Mouse (Mus musculus): ENCODE results near the gene Ranbp3l. TPM values are rescaled to one million over a fixed set of nuclear protein-coding genes. Genes with fewer than 3 reads are reported as not detected.
A peak's percentile ranks its signal among the peaks of the same experiment; 100 is the strongest.

The Ranbp3l gene
- polyA plus RNA-seq, 1 experiment from 2014 or later = 0.41 TPM

DNA sequence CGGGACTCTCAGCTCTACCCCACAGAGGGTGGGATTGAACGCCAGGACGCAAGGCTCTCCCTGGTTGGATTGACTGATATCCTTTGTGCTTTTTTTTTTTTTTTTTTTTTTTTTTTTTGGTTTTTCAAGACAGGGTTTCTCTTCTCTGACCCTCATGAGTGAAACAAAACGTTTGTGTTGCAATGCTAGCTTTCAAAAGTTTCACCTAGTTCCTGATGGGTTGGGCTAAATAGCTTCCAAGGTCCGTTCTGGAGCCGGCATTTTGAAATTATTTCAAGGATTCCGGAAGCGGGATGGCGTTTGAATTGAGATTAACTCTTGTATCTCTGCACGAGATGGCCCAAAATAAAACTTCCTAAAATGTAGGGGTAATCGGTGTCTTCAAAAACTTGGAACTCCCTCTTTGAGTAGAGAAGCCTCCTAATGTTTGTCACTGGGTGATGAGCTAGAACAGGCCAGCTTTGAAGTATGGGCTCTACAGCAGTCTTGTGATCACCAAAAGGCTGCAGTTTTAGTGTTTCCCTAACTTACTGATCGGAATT, 105.4 kb downstream of the Ranbp3l start:
- Histone ChIP-seq H3K9me3 (no peaks in the 10 kb centered on the region), H3K27me3 (replicated peaks) (no peaks in the 10 kb centered on the region), H3K4me2 (replicated peaks) (peak overlapping the region; percentile 70), H3K9ac (0 out of 2 replicates have a peak overlapping the region, but pooled peaks have one; percentile 21), H3K27ac (0 out of 2 replicates have a peak overlapping the region, but pooled peaks have one; percentile 97), H3K4me1 (replicated peaks) (peaks cover 15% of the 10 kb centered on the region), H3K36me3 (no peaks in the 10 kb centered on the region), H3K4me3 (replicated peaks) (peak overlapping the region; percentile 81)
- ATAC-seq = no peak
- WGBS = 15% methylated on average over 12 of the region's 12 CpGs

DNA sequence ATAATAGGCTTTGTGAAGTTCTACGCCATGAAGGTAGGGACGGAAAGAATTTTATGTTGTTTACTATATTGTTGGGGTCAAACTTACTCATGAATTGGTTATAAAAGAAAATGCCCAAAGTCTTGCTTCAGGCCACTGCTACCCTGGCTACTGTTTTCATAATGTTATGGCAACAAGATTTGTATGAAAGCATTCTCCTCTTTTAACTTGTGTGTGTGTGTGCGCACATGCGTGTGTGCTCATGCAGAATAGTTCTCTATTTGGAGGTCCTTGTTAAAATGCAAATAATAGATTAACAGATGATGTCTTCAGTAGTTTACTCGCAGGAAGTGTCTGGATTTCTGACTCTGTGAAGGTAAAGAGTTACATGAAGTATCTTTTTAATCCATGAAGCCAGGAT, 105.9 kb downstream of the Ranbp3l start:
- Histone ChIP-seq H3K4me1 (replicated peaks) (peaks cover 15% of the 10 kb centered on the region), H3K4me2 (replicated peaks) (peak overlapping the region; percentile 70), H3K9ac (0 out of 2 replicates have a peak overlapping the region, but pooled peaks have one; percentile 21), H3K9me3 (no peaks in the 10 kb centered on the region), H3K4me3 (replicated peaks) (peak overlapping the region; percentile 81), H3K36me3 (no peaks in the 10 kb centered on the region), H3K27me3 (replicated peaks) (no peaks in the 10 kb centered on the region), H3K27ac (no peak overlapping the region)
- no peak for ATAC-seq
- WGBS = 68% methylated on average over 5 of the region's 5 CpGs

GRCm38 (mm10) chr15:9074139-9074538, 106.4 kb downstream of the Ranbp3l start:
- no peaks in the 10 kb centered on the region for H3K9me3 ChIP-seq
- no peaks in the 10 kb centered on the region for H3K27me3 ChIP-seq (replicated peaks)
- peaks cover 19% of the 10 kb centered on the region for H3K4me1 ChIP-seq (replicated peaks)
- 0 out of 2 replicates have a peak overlapping the region, but pooled peaks have one; percentile 81 for H3K4me3 ChIP-seq (replicated peaks)
- H3K36me3 ChIP-seq = no peaks in the 10 kb centered on the region
- no peak for ATAC-seq
- no peak overlapping the region for H3K9ac ChIP-seq
- WGBS = 14% methylated on average over 2 of the region's 2 CpGs
- H3K4me2 ChIP-seq (replicated peaks) = peak overlapping the region; percentile 70; the same call in 1 of the 2 replicates
- no peak overlapping the region for H3K27ac ChIP-seq

DNA sequence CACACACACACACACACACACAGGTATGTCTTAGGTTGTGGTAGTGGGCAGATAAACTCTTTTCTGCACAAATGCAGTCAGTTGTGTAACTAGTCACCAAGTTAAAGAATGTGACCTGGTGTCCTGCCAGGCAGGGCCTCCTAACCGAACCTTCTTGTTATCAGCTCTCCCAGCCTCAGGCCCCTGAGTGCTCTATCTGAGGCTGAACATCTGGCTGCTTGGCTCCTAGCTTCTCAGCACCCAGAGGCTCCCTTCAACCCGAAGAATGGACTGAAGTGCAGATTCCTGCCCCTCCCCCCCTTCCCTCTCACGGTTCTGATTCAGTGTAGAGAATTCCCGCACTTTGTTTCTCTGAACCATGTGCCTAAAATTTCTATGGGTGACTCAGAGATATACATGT, 106.9 kb downstream of the Ranbp3l start:
- Histone ChIP-seq H3K9me3 (no peaks in the 10 kb centered on the region), H3K4me1 (replicated peaks) (peaks cover 21% of the 10 kb centered on the region), H3K27ac (peak overlapping the region; percentile 33; the same call in 1 of the 2 replicates), H3K4me3 (replicated peaks) (0 out of 2 replicates have a peak overlapping the region, but pooled peaks have one; percentile 0), H3K27me3 (replicated peaks) (no peaks in the 10 kb centered on the region), H3K36me3 (no peaks in the 10 kb centered on the region), H3K9ac (no peak overlapping the region), H3K4me2 (replicated peaks) (peak overlapping the region; percentile 33)
- WGBS = 11% methylated on average over 4 of the region's 4 CpGs
- peak; percentile 39 for ATAC-seq

GRCm38 (mm10) chr15:9075608-9076200, 108.0 kb downstream of the Ranbp3l start:
- Histone ChIP-seq H3K4me1 (replicated peaks) (peaks cover 16% of the 10 kb centered on the region), H3K4me2 (replicated peaks) (peak overlapping the region; percentile 33; the same call in 1 of the 2 replicates), H3K9ac (no peak overlapping the region), H3K9me3 (no peaks in the 10 kb centered on the region), H3K27me3 (replicated peaks) (no peaks in the 10 kb centered on the region), H3K27ac (0 out of 2 replicates have a peak overlapping the region, but pooled peaks have one; percentile 28), H3K4me3 (replicated peaks) (no peak overlapping the region), H3K36me3 (no peaks in the 10 kb centered on the region)
- ATAC-seq = no peak
- 42% methylated on average over 14 of the region's 14 CpGs for WGBS

DNA sequence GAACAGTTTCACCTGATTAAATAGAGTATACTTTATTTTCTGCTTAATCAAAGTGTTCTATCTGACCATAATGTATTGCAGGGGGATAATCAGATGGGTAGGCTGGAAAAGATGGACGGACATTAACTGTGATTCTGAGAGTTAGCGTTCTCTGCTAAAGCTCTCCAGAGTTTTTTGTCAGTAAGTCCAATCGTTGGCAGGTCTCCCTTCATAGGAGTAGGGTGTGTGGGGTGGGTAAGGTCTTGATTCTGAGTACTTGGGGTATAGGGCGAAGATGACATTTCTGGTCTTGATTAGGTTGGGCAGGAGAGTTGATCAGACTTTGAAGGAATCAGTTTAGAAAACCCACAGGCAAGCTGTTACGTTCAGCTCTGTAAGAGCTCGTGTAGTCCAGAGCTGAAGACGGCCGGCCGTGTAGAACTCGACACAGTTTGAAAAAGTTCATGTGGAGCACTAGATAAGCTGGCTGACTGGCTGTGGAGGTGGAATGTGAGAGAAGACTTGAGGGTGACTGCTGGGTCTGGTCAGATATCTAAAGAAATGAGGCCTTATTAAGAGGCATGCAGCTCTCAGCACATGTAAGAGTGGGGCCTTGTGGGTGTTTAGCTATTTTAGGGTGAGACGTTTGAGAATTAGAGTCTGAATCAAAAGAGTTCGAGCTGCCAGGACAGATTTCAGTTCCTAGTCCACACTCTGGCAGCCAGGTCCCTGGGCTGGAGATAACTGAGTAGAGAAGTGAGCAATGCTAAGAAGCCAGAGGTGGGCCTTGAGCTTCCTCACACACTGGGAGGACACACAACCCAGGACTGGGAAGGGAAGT, 110.9 kb downstream of the Ranbp3l start:
- H3K9ac ChIP-seq = no peak overlapping the region
- no peaks in the 10 kb centered on the region for H3K36me3 ChIP-seq
- peak overlapping the region; percentile 18; the same call in 1 of the 2 replicates for H3K27ac ChIP-seq
- H3K4me3 ChIP-seq (replicated peaks) = no peak overlapping the region
- no peaks in the 10 kb centered on the region for H3K9me3 ChIP-seq
- peaks cover 21% of the 10 kb centered on the region for H3K4me1 ChIP-seq (replicated peaks)
- ATAC-seq = peak; percentile 23
- H3K27me3 ChIP-seq (replicated peaks) = no peaks in the 10 kb centered on the region
- 57% methylated on average over 12 of the region's 12 CpGs for WGBS
- H3K4me2 ChIP-seq (replicated peaks) = 0 out of 2 replicates have a peak overlapping the region, but pooled peaks have one; percentile 3

DNA sequence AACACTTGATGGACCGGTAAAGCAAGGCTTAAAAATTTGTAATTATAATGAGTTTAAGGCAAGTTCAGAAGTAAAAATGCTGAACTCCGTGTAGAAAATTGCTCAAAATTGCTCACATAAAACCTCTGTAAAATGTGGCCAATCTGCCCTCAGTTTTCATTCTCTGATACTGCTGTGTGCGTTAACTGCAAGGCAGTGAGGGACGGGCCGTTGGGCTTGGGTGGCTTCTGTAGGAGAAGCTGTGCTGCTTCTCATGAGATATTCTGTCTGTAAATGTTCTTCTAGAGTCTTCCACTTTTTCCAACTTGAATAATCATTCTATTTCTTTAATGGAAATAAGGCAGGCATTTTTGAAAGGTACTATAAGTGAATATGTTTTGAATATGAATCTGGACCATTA, 111.9 kb downstream of the Ranbp3l start:
- no peak overlapping the region for H3K27ac ChIP-seq
- H3K9ac ChIP-seq = no peak overlapping the region
- no peaks in the 10 kb centered on the region for H3K36me3 ChIP-seq
- ATAC-seq = no peak
- no peaks in the 10 kb centered on the region for H3K9me3 ChIP-seq
- H3K27me3 ChIP-seq (replicated peaks) = no peaks in the 10 kb centered on the region
- 54% methylated on average over 5 of the region's 5 CpGs for WGBS
- H3K4me3 ChIP-seq (replicated peaks) = no peak overlapping the region
- H3K4me2 ChIP-seq (replicated peaks) = 0 out of 2 replicates have a peak overlapping the region, but pooled peaks have one; percentile 3
- peaks cover 19% of the 10 kb centered on the region for H3K4me1 ChIP-seq (replicated peaks)

- no peaks in the 10 kb centered on the region for H3K9me3 ChIP-seq
- H3K27ac ChIP-seq = no peak overlapping the region; the same call in 1 of the 2 replicates
- H3K36me3 ChIP-seq = no peaks in the 10 kb centered on the region
- H3K27me3 ChIP-seq (replicated peaks) = no peaks in the 10 kb centered on the region
- peak; percentile 61 for ATAC-seq
- no peak overlapping the region for H3K4me3 ChIP-seq (replicated peaks)
- no peak overlapping the region; the same call in 1 of the 2 replicates for H3K4me2 ChIP-seq (replicated peaks)
- H3K4me1 ChIP-seq (replicated peaks) = peaks cover 15% of the 10 kb centered on the region
- 50% methylated on average over 4 of the region's 4 CpGs for WGBS
- no peak overlapping the region for H3K9ac ChIP-seq
Measured at GRCm38 (mm10) chr15:9080206-9080605, 112.5 kb downstream of the Ranbp3l start.

- H3K36me3 ChIP-seq = 0 out of 2 replicates have a peak, but pooled peaks cover 2% of the 10 kb centered on the region
- H3K4me3 ChIP-seq (replicated peaks) = no peak overlapping the region
- H3K9ac ChIP-seq = no peak overlapping the region
- peaks cover 10% of the 10 kb centered on the region for H3K4me1 ChIP-seq (replicated peaks)
- no peaks in the 10 kb centered on the region for H3K27me3 ChIP-seq (replicated peaks)
- H3K9me3 ChIP-seq = no peaks in the 10 kb centered on the region
- H3K27ac ChIP-seq = no peak overlapping the region
- no peak overlapping the region for H3K4me2 ChIP-seq (replicated peaks)
- 69% methylated on average over 3 of the region's 3 CpGs for WGBS
- ATAC-seq = peak; percentile 16; the same call in 1 of the 2 replicates
Measured at GRCm38 (mm10) chr15:9081294-9081693, 113.5 kb downstream of the Ranbp3l start.

GRCm38 (mm10) chr15:9082753-9083152, 115.0 kb downstream of the Ranbp3l start:
- Histone ChIP-seq H3K4me3 (replicated peaks) (no peak overlapping the region), H3K36me3 (0 out of 2 replicates have a peak, but pooled peaks cover 5% of the 10 kb centered on the region), H3K4me2 (replicated peaks) (no peak overlapping the region), H3K4me1 (replicated peaks) (peaks cover 10% of the 10 kb centered on the region), H3K9me3 (no peaks in the 10 kb centered on the region), H3K27ac (no peak overlapping the region), H3K9ac (no peak overlapping the region), H3K27me3 (replicated peaks) (no peaks in the 10 kb centered on the region)
- WGBS = 76% methylated on average over 9 of the region's 9 CpGs
- no peak for ATAC-seq

- no peak overlapping the region for H3K4me2 ChIP-seq (replicated peaks)
- ATAC-seq = no peak
- no peak overlapping the region for H3K27ac ChIP-seq
- no peak overlapping the region for H3K4me3 ChIP-seq (replicated peaks)
- H3K36me3 ChIP-seq = 0 out of 2 replicates have a peak, but pooled peaks cover 5% of the 10 kb centered on the region
- no peaks in the 10 kb centered on the region for H3K9me3 ChIP-seq
- H3K9ac ChIP-seq = no peak overlapping the region
- H3K4me1 ChIP-seq (replicated peaks) = peaks cover 8% of the 10 kb centered on the region
- 72% methylated on average over 11 of the region's 11 CpGs for WGBS
- no peaks in the 10 kb centered on the region for H3K27me3 ChIP-seq (replicated peaks)
Measured at GRCm38 (mm10) chr15:9086813-9087212, 119.1 kb downstream of the Ranbp3l start.

DNA sequence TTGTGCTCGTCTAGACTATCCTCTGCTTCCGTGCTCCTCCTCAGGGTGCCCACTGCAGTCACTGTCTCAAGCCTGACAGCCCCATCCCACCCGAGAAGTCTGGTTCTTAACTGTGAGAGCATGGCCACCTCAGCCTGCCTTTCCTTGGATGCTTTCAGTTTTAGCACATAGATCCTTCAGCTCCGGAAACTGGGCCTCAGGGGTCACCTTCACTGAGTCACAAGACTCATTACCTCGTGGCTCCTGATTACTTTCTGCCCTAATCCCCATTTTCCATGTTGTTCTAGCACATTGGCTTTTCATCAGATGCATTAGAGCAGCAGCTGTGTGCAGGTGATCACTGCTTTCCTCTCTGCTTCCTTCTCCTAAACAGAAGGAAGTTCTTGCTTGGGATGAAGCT, 119.7 kb downstream of the Ranbp3l start:
- Histone ChIP-seq H3K4me3 (replicated peaks) (no peak overlapping the region), H3K9ac (no peak overlapping the region), H3K9me3 (no peaks in the 10 kb centered on the region), H3K4me1 (replicated peaks) (peaks cover 8% of the 10 kb centered on the region), H3K27ac (no peak overlapping the region), H3K27me3 (replicated peaks) (no peaks in the 10 kb centered on the region), H3K4me2 (replicated peaks) (no peak overlapping the region), H3K36me3 (0 out of 2 replicates have a peak, but pooled peaks cover 5% of the 10 kb centered on the region)
- 83% methylated on average over 5 of the region's 5 CpGs for WGBS
- ATAC-seq = no peak
